Mouse (Mus musculus): Measurements from ENCODE around the gene Pmepa1. TPM values are rescaled to one million over a fixed set of nuclear protein-coding genes. Genes with fewer than 3 reads are reported as not detected.

The Pmepa1 gene
- polyA plus RNA-seq, 1 experiment from 2014 or later: 4.3 TPM

GRCm38 (mm10) chr2:173281021-173281937, 4.9 kb upstream of the Pmepa1 start:
- H3K9ac ChIP-seq (replicated peaks; ENCODE audit: low read length): no peak overlapping the region
- H3K27ac ChIP-seq (ENCODE audit: low read length): 0 out of 2 replicates have a peak overlapping the region, but pooled peaks have one; percentile 11
- no peaks in the 10 kb centered on the region for H3K27me3 ChIP-seq (ENCODE audit: insufficient read depth, low read length)
- H3K36me3 ChIP-seq (ENCODE audit: insufficient read depth, low read length): no peaks in the 10 kb centered on the region
- ATAC-seq (ENCODE audit: low FRiP score, low TSS enrichment): no peak
- WGBS: 60% methylated on average over 9 of the region's 9 CpGs
- no peaks in the 10 kb centered on the region for H3K9me3 ChIP-seq (ENCODE audit: low read length)
- peaks cover 22% of the 10 kb centered on the region for H3K4me1 ChIP-seq (ENCODE audit: insufficient read depth, low read length)
- H3K4me2 ChIP-seq (replicated peaks; ENCODE audit: low read depth, low read length): no peak overlapping the region
- no peak overlapping the region for H3K4me3 ChIP-seq (ENCODE audit: low read length)

DNA sequence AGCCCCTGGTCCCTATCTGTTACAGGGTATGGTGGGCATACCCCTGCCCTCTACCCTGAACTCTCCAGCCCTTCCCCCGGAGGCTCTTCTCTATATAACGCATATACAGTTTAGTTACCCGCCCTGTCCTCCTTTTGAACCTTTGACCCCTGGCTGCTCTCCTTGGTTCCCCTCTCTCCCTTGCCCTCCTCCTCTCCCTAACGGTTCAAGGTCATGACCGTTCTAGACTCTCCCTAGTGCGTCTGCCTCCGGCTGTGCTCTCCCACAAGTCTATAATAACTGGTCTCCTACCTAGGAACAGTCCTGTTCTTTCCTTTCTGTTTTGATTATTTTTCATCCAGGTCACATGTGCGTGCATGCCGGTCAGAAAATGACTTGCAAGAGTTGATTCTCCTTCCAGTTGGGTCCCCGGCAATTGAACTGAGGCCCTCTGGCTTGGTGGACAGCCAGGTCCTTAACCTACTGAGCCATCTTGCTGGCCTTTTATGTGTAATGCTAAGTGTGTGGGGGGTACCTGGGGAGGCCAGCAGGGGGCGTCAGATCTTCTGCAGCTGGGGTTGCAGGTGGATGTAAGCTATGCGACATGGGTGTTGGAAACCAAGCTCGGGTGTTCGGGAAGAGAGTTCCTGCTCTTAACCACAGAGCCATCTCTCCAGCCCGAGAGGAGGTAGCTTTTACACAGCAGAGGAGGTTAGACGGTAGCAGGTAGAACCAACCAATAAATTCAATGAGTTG, 2.7 kb upstream of the Pmepa1 start:
- ATAC-seq (ENCODE audit: low FRiP score, low TSS enrichment): no peak
- Histone ChIP-seq H3K9me3 (ENCODE audit: low read length) (no peaks in the 10 kb centered on the region), H3K4me2 (replicated peaks; ENCODE audit: low read depth, low read length) (no peak overlapping the region), H3K4me3 (ENCODE audit: low read length) (no peak overlapping the region), H3K27ac (ENCODE audit: low read length) (no peak overlapping the region), H3K27me3 (ENCODE audit: insufficient read depth, low read length) (no peaks in the 10 kb centered on the region), H3K9ac (replicated peaks; ENCODE audit: low read length) (no peak overlapping the region), H3K36me3 (ENCODE audit: insufficient read depth, low read length) (no peaks in the 10 kb centered on the region), H3K4me1 (ENCODE audit: insufficient read depth, low read length) (peaks cover 31% of the 10 kb centered on the region)
- WGBS: 64% methylated on average over 16 of the region's 16 CpGs

- H3K9ac ChIP-seq (replicated peaks; ENCODE audit: low read length): peak overlapping the region; percentile 97
- peak overlapping the region; percentile 96 for H3K4me3 ChIP-seq (ENCODE audit: low read length)
- no peaks in the 10 kb centered on the region for H3K27me3 ChIP-seq (ENCODE audit: insufficient read depth, low read length)
- WGBS: 2% methylated on average over 12 of the region's 12 CpGs
- H3K4me2 ChIP-seq (replicated peaks; ENCODE audit: low read depth, low read length): peak overlapping the region; percentile 94
- H3K4me1 ChIP-seq (ENCODE audit: insufficient read depth, low read length): peaks cover 38% of the 10 kb centered on the region
- peak overlapping the region; percentile 76 for H3K27ac ChIP-seq (ENCODE audit: low read length)
- peak; percentile 40 for ATAC-seq (ENCODE audit: low FRiP score, low TSS enrichment)
- no peaks in the 10 kb centered on the region for H3K36me3 ChIP-seq (ENCODE audit: insufficient read depth, low read length)
- H3K9me3 ChIP-seq (ENCODE audit: low read length): no peaks in the 10 kb centered on the region
Observed at GRCm38 (mm10) chr2:173276859-173277258, 526 bp upstream of the Pmepa1 start.

- peaks cover 41% of the 10 kb centered on the region for H3K4me1 ChIP-seq (ENCODE audit: insufficient read depth, low read length)
- H3K9ac ChIP-seq (replicated peaks; ENCODE audit: low read length): peak overlapping the region; percentile 97
- H3K27ac ChIP-seq (ENCODE audit: low read length): peak overlapping the region; percentile 79; the same call in 1 of the 2 replicates
- no peaks in the 10 kb centered on the region for H3K36me3 ChIP-seq (ENCODE audit: insufficient read depth, low read length)
- H3K4me3 ChIP-seq (ENCODE audit: low read length): peak overlapping the region; percentile 96
- peak overlapping the region; percentile 94 for H3K4me2 ChIP-seq (replicated peaks; ENCODE audit: low read depth, low read length)
- H3K9me3 ChIP-seq (ENCODE audit: low read length): no peaks in the 10 kb centered on the region
- ATAC-seq (ENCODE audit: low FRiP score, low TSS enrichment): no peak
- no peaks in the 10 kb centered on the region for H3K27me3 ChIP-seq (ENCODE audit: insufficient read depth, low read length)
- WGBS: under 1% methylated on average over 91 of the region's 93 CpGs
Observed at GRCm38 (mm10) chr2:173275343-173276201, 761 bp downstream of the Pmepa1 start.

DNA sequence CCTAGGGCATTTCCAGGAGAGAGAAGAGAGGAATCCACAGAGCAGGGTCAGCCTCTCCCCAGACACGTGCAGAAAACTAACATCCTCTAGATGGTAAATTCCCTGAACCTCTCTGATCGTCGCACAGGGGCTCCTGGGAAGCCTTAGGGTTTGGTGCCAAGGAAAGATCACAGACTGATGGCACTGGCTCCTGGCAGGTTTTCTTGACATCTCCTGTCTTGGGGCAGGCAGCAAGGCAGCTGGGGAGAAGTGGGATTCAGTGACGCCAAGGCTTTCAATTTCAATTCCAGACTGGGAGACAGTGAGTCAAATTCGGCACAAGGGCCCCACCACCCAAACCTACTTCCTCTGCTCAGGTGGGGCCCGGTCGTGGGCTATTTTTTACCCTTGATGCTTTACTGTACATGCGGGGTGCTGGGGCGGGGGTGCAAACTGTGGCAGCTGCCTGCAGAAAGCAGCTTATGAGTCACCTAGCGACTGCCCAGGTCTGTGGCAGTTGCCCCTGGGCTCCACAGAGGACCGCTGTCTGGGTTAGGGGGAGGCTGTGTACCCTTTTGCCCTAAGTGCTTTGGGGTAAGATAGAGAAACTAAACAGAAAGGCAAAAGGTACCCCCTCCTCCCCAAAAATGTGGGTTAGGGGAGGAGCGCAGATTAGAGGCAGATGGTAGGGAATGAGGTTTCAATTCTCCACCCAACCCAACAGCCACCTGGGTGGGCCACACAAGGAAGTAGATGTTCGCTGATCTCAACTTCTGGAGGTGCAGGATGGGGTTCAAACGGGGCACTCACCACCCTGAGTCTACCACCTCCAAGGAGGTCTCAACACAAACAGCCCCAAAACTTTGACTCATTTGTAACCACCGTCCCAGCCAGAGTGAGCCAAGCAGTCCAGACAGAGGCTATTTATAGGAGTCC, 1.6 kb downstream of the Pmepa1 start:
- H3K4me3 ChIP-seq (ENCODE audit: low read length): peak overlapping the region; percentile 96
- no peaks in the 10 kb centered on the region for H3K27me3 ChIP-seq (ENCODE audit: insufficient read depth, low read length)
- 20% methylated on average over 15 of the region's 15 CpGs for WGBS
- H3K4me1 ChIP-seq (ENCODE audit: insufficient read depth, low read length): peaks cover 50% of the 10 kb centered on the region
- no peaks in the 10 kb centered on the region for H3K9me3 ChIP-seq (ENCODE audit: low read length)
- no peaks in the 10 kb centered on the region for H3K36me3 ChIP-seq (ENCODE audit: insufficient read depth, low read length)
- no peak for ATAC-seq (ENCODE audit: low FRiP score, low TSS enrichment)
- peak overlapping the region; percentile 97 for H3K9ac ChIP-seq (replicated peaks; ENCODE audit: low read length)
- peak overlapping the region; percentile 94 for H3K4me2 ChIP-seq (replicated peaks; ENCODE audit: low read depth, low read length)
- no peak overlapping the region for H3K27ac ChIP-seq (ENCODE audit: low read length)

DNA sequence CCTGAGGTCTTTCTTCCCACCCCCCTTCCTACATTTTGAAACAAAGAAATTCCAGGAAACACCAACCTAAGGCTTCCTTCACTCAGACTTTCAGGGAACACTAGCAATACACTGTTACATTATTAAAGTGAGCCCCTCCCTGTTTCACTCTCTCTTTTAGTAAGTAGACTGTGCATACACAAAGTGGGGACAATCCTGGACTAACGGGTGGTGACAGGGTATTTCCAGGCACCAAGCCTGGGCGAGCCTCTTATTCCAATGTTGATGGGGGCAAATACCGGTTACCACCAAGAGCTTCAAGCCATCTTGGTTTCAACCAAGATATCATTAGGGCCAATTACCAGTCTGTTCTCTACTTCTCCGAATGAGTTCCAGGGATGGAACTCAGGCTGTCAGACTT, 2.4 kb downstream of the Pmepa1 start:
- Histone ChIP-seq H3K27me3 (ENCODE audit: insufficient read depth, low read length) (no peaks in the 10 kb centered on the region), H3K27ac (ENCODE audit: low read length) (no peak overlapping the region), H3K9ac (replicated peaks; ENCODE audit: low read length) (no peak overlapping the region), H3K9me3 (ENCODE audit: low read length) (no peaks in the 10 kb centered on the region), H3K36me3 (ENCODE audit: insufficient read depth, low read length) (no peaks in the 10 kb centered on the region), H3K4me3 (ENCODE audit: low read length) (peak overlapping the region; percentile 96), H3K4me1 (ENCODE audit: insufficient read depth, low read length) (peaks cover 50% of the 10 kb centered on the region), H3K4me2 (replicated peaks; ENCODE audit: low read depth, low read length) (peak overlapping the region; percentile 94)
- 74% methylated on average over 4 of the region's 4 CpGs for WGBS
- no peak for ATAC-seq (ENCODE audit: low FRiP score, low TSS enrichment)

- no peaks in the 10 kb centered on the region for H3K27me3 ChIP-seq (ENCODE audit: insufficient read depth, low read length)
- peaks cover 47% of the 10 kb centered on the region for H3K4me1 ChIP-seq (ENCODE audit: insufficient read depth, low read length)
- WGBS: 82% methylated on average over 11 of the region's 11 CpGs
- no peak for ATAC-seq (ENCODE audit: low FRiP score, low TSS enrichment)
- no peak overlapping the region for H3K9ac ChIP-seq (replicated peaks; ENCODE audit: low read length)
- H3K4me3 ChIP-seq (ENCODE audit: low read length): no peak overlapping the region
- H3K27ac ChIP-seq (ENCODE audit: low read length): no peak overlapping the region
- no peak overlapping the region for H3K4me2 ChIP-seq (replicated peaks; ENCODE audit: low read depth, low read length)
- no peaks in the 10 kb centered on the region for H3K36me3 ChIP-seq (ENCODE audit: insufficient read depth, low read length)
- H3K9me3 ChIP-seq (ENCODE audit: low read length): no peaks in the 10 kb centered on the region
Observed at GRCm38 (mm10) chr2:173272354-173272900, 3.9 kb downstream of the Pmepa1 start.

DNA sequence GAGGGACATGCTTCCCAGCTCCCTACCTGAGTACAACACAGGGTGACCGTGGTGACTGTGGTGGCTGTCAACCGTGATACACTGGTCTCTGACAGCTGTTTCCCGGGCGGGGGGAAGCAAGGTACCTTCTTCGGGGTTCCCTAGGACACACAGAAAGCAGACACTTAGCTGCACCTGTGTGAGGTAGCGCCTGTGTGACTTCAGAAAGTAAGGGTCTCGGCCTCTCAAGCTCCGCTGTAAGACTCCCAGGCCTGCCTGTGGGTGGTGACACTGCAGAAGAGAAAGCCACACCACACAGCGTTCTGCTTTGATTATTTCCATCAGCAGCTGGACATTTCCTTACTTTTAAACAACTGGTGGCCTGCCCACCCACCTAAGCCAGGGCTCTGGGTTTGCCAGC, 4.8 kb downstream of the Pmepa1 start:
- Histone ChIP-seq H3K4me3 (ENCODE audit: low read length) (no peak overlapping the region), H3K4me2 (replicated peaks; ENCODE audit: low read depth, low read length) (no peak overlapping the region), H3K9me3 (ENCODE audit: low read length) (no peaks in the 10 kb centered on the region), H3K36me3 (ENCODE audit: insufficient read depth, low read length) (no peaks in the 10 kb centered on the region), H3K27ac (ENCODE audit: low read length) (no peak overlapping the region), H3K4me1 (ENCODE audit: insufficient read depth, low read length) (peaks cover 43% of the 10 kb centered on the region), H3K27me3 (ENCODE audit: insufficient read depth, low read length) (no peaks in the 10 kb centered on the region), H3K9ac (replicated peaks; ENCODE audit: low read length) (no peak overlapping the region)
- WGBS: 74% methylated on average over 9 of the region's 9 CpGs
- no peak for ATAC-seq (ENCODE audit: low FRiP score, low TSS enrichment)
